Mouse (Mus musculus) bone marrow, adult 2 months (tissue): ENCODE data around the gene Aldh3b2.

Experiments used
- CTCF ChIP-seq: fragments of 200-500 bp; IDR thresholded peaks from 2 replicates; pipeline ENCODE4 v1.5.1; 2011; ENCODE audit warnings: low read length, control low read depth; ENCODE audit not compliant: control insufficient read depth, insufficient read depth
- POLR2A ChIP-seq: fragments of 200-500 bp; IDR thresholded peaks from 2 replicates; pipeline ENCODE4 v1.6.1; 2011; ENCODE audit warnings: low read depth, mild to moderate bottlenecking, control low read depth, low read length, borderline replicate concordance; ENCODE audit not compliant: control insufficient read depth

GRCm38 (mm10) chr19:3994932-3995331 lies 22.8 kb downstream of the Aldh3b2 start:
- TF ChIP-seq POLR2A = no peak
- no peak for TF ChIP-seq CTCF
